Mouse (Mus musculus) adrenal gland, postnatal 14 days (tissue): ENCODE data around the gene Adamtsl3. TPM values are rescaled to one million over a fixed set of nuclear protein-coding genes. Genes with fewer than 3 reads are reported as not detected.

ENCODE experiments used
- DNase-seq: peaks from one replicate; pipeline ENCODE4 v3.0.0; 2021; ENCODE audit warnings: mixed read lengths
- total RNA-seq: library from RNA; stranded (reverse); gene quantifications from 2 replicates; pipeline ENCODE4 v1.2.3, GENCODE M21; 2021

The Adamtsl3 gene
- total RNA-seq, 1 experiment from 2014 or later: 3.8 TPM

- no peak for DNase-seq
Measured at GRCm38 (mm10) chr7:82502511-82502910, 167.0 kb downstream of the Adamtsl3 start.

GRCm38 (mm10) chr7:82504101-82504500 is 168.6 kb downstream of the Adamtsl3 start:
- DNase-seq: peak; percentile 69

- no peak for DNase-seq
Measured at GRCm38 (mm10) chr7:82530583-82530982, 195.1 kb downstream of the Adamtsl3 start.

GRCm38 (mm10) chr7:82531376-82531775 is 195.9 kb downstream of the Adamtsl3 start:
- DNase-seq: no peak

GRCm38 (mm10) chr7:82533188-82533587 is 197.7 kb downstream of the Adamtsl3 start:
- DNase-seq: no peak

GRCm38 (mm10) chr7:82533747-82534504 is 198.4 kb downstream of the Adamtsl3 start:
- peak; percentile 47 for DNase-seq

GRCm38 (mm10) chr7:82544390-82544919 is 209.0 kb downstream of the Adamtsl3 start:
- no peak for DNase-seq

- DNase-seq: no peak
Measured at GRCm38 (mm10) chr7:82552005-82552404, 216.5 kb downstream of the Adamtsl3 start.

- DNase-seq: no peak
Measured at GRCm38 (mm10) chr7:82555803-82556202, 220.3 kb downstream of the Adamtsl3 start.

- DNase-seq: no peak
Measured at GRCm38 (mm10) chr7:82556417-82556816, 220.9 kb downstream of the Adamtsl3 start.

- DNase-seq: no peak
Measured at GRCm38 (mm10) chr7:82557111-82557510, 221.6 kb downstream of the Adamtsl3 start.

GRCm38 (mm10) chr7:82566688-82567087 is 231.2 kb downstream of the Adamtsl3 start:
- DNase-seq: no peak

GRCm38 (mm10) chr7:82567811-82568210 is 232.3 kb downstream of the Adamtsl3 start:
- no peak for DNase-seq

- no peak for DNase-seq
Measured at GRCm38 (mm10) chr7:82572981-82573380, 237.5 kb downstream of the Adamtsl3 start.

GRCm38 (mm10) chr7:82580007-82580406 is 244.5 kb downstream of the Adamtsl3 start:
- DNase-seq: no peak

GRCm38 (mm10) chr7:82581802-82582201 is 246.3 kb downstream of the Adamtsl3 start:
- DNase-seq: no peak

GRCm38 (mm10) chr7:82582534-82582933 is 247.0 kb downstream of the Adamtsl3 start:
- no peak for DNase-seq

- DNase-seq: no peak
Measured at GRCm38 (mm10) chr7:82590931-82591330, 255.4 kb downstream of the Adamtsl3 start.

- no peak for DNase-seq
Measured at GRCm38 (mm10) chr7:82602008-82602407, 266.5 kb downstream of the Adamtsl3 start.

- DNase-seq: no peak
Measured at GRCm38 (mm10) chr7:82605425-82605824, 269.9 kb downstream of the Adamtsl3 start.

GRCm38 (mm10) chr7:82609629-82610028 is 274.1 kb downstream of the Adamtsl3 start:
- peak; percentile 9 for DNase-seq

- peak; percentile 76 for DNase-seq
Measured at GRCm38 (mm10) chr7:82625342-82625741, 289.8 kb downstream of the Adamtsl3 start.

GRCm38 (mm10) chr7:82647183-82647582 is 311.7 kb downstream of the Adamtsl3 start:
- no peak for DNase-seq

GRCm38 (mm10) chr7:82647909-82648308 is 312.4 kb downstream of the Adamtsl3 start:
- DNase-seq: no peak
